Mouse (Mus musculus) kidney, embryonic 16.5 days (tissue): ENCODE measurements around the gene Cep83. TPM values are rescaled to one million over a fixed set of nuclear protein-coding genes. Genes with fewer than 3 reads are reported as not detected.

ENCODE experiments used
- ATAC-seq: fragments of 200-750 bp; cut with Nextera tagmentation; 2 replicates; pipeline ENCODE4 v1.8.0; 2017; ENCODE audit warnings: moderate TSS enrichment; ENCODE audit not compliant: low FRiP score, low TSS enrichment
- H3K27ac ChIP-seq: fragments of 300-500 bp; sonication (generic); 2 replicates; pipeline ENCODE4 v1.5.1; 2014; ENCODE audit warnings: low read length
- H3K27me3 ChIP-seq: fragments of 300-500 bp; sonication (generic); 2 replicates; pipeline ENCODE4 v1.6.1; 2014; ENCODE audit warnings: low read length, control low read depth, mixed read lengths; ENCODE audit not compliant: insufficient read depth
- H3K36me3 ChIP-seq: fragments of 300-500 bp; sonication (generic); 2 replicates; pipeline ENCODE4 v1.6.1; 2014; ENCODE audit warnings: low read length, control low read depth, mixed read lengths; ENCODE audit not compliant: insufficient read depth
- H3K4me1 ChIP-seq: fragments of 300-500 bp; sonication (generic); 2 replicates; pipeline ENCODE4 v1.6.1; 2014; ENCODE audit warnings: low read length, control low read depth, mixed read lengths; ENCODE audit not compliant: insufficient read depth
- H3K4me2 ChIP-seq: fragments of 300-500 bp; sonication (generic); replicated peaks from 2 replicates; pipeline ENCODE4 v1.6.1; 2014; ENCODE audit warnings: low read depth, low read length
- H3K4me3 ChIP-seq: fragments of 300-500 bp; sonication (generic); 2 replicates; pipeline ENCODE4 v1.5.1; 2014; ENCODE audit warnings: mild to moderate bottlenecking, low read length
- H3K9ac ChIP-seq: fragments of 300-500 bp; sonication (generic); replicated peaks from 2 replicates; pipeline ENCODE4 v1.6.1; 2014; ENCODE audit warnings: low read length
- H3K9me3 ChIP-seq: fragments of 300-500 bp; sonication (generic); 2 replicates; pipeline ENCODE4 v1.6.1; 2016; ENCODE audit warnings: low read length, control low read depth
- WGBS: fragments of 180-500 bp; shearing (Covaris S2); extraction: QIAGEN DNeasy Blood & Tissue Kit; methylation state at CpG from one replicate; pipeline ENCODE4 v1.1.7; 2014; 5-methylcytosine and 5-hydroxymethylcytosine counted together
- polyA plus RNA-seq: library from polyadenylated mRNA; unstranded; fragments of >200 nt; fragmentation: Nextera tagmentation; extraction: Ambion mirVana; gene quantifications from 2 replicates; pipeline ENCODE4 v1.2.1, GENCODE M21; 2015

Gene Cep83
- polyA plus RNA-seq, result 12.9 and 14.6 TPM in 2 replicates

DNA sequence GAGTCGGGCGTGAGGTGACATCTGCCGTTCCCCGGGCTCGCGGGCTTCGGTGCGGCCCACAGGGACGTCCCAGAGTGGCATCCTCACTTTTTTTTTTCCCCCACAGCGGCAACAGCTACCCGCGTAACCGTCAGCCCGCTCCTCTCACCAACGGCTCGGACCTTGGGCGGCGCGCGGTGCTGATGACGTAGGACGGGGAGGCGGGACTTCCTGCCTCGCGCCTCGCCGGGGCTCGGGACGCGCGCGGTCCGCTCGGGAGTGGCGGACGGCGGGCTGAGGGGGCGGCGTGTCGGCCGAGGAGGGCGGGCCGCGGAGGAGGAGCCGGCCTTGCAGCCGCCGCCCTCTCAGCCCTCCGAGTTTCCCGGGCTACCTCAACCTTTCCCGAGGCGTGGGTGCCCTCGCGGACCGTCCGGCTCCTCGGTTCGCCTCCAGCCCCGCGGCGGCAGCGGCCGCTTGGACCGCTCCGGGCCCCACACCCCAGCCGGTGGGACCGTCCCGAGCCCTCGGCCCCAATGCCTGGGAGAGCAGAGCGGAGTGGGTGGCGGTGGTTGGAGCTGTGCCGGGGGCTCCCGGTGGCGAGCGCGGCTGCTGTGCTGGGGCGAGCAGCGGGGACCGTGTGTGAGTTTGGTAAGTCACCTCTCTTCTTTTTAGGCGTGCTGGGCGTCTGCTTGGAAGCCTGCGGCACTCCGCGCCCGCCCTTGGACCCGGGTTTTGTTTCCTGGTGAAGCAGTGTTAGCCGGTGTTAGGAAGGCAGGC lies at the start of gene Cep83:
Cep83 (plus strand) TSS at position 235 of the 756 bp plus-strand sequence.
- Histone ChIP-seq H3K36me3 (no peaks in the 10 kb centered on the region), H3K27me3 (no peaks in the 10 kb centered on the region), H3K9me3 (peaks cover 5% of the 10 kb centered on the region; the same call in 1 of the 2 replicates), H3K4me3 (peak within 1 kb of the TSS; percentile 74), H3K9ac (peak within 1 kb of the TSS; percentile 95), H3K4me2 (peak within 1 kb of the TSS; percentile 88), H3K27ac (peak within 1 kb of the TSS; percentile 91), H3K4me1 (peaks cover 14% of the 10 kb centered on the region)
- WGBS, result under 1% methylated on average over 61 of the region's 86 CpGs
- ATAC-seq, result peak; percentile 98

GRCm38 (mm10) chr10:94639281-94639680 lies 49.2 kb upstream of the Cep83 start:
- WGBS, result 80% methylated on average over 5 of the region's 5 CpGs
- Histone ChIP-seq H3K9me3 (no peaks in the 10 kb centered on the region), H3K27me3 (no peaks in the 10 kb centered on the region), H3K4me2 (no peak overlapping the region), H3K4me3 (no peak overlapping the region), H3K36me3 (no peaks in the 10 kb centered on the region), H3K27ac (no peak overlapping the region), H3K9ac (no peak overlapping the region), H3K4me1 (no peaks in the 10 kb centered on the region)
- no peak for ATAC-seq

DNA sequence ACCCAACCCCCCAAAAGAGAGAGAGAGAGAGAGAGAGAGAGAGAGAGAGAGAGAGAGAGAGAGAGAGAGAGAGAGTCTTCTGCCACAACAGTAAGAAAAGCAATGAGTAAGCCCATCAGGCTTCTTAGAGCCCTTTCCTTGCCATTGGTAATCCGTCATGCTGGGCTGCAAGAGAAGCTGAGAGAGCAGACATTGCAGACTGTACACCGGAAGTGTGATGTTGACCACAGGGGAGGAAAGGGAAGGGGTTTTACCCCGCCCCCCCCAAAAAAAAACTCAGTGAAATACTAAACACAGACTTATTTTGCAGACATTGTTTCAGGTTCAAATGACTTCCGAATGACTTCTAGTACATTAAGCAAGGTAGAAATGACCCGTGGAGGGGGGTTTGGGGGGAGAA lies 48.4 kb upstream of the Cep83 start:
- H3K9ac ChIP-seq, result no peak overlapping the region
- H3K4me3 ChIP-seq, result no peak overlapping the region
- no peak overlapping the region for H3K27ac ChIP-seq
- WGBS, result 77% methylated on average over 5 of the region's 5 CpGs
- no peak for ATAC-seq
- H3K9me3 ChIP-seq, result no peaks in the 10 kb centered on the region
- H3K4me2 ChIP-seq, result no peak overlapping the region
- no peaks in the 10 kb centered on the region for H3K27me3 ChIP-seq
- no peaks in the 10 kb centered on the region for H3K4me1 ChIP-seq
- no peaks in the 10 kb centered on the region for H3K36me3 ChIP-seq

DNA sequence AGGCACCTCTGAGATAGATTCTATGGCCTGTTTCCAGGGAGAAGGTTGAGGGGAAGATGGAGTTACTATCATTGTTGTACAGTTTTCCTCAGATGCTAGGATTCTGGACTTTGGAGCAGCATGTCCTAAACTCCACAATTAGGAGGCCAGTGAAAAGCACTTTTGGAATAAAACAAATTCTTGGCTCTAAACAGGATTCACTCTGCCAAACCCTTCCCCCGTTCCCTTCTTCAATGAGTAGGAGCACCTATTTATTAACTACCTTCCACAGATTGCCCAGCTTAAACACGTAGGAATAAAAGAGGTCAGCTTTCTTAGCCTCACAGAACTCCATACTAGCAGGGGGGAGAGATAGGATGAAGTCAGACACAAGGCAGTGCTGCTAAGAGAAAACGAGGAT lies 24.4 kb upstream of the Cep83 start:
- H3K27ac ChIP-seq, result no peak overlapping the region
- ATAC-seq, result no peak
- H3K36me3 ChIP-seq, result no peaks in the 10 kb centered on the region
- H3K9me3 ChIP-seq, result no peaks in the 10 kb centered on the region
- no peak overlapping the region for H3K4me2 ChIP-seq
- no peak overlapping the region for H3K9ac ChIP-seq
- 72% methylated on average over 3 of the region's 3 CpGs for WGBS
- no peaks in the 10 kb centered on the region for H3K4me1 ChIP-seq
- no peaks in the 10 kb centered on the region for H3K27me3 ChIP-seq
- no peak overlapping the region for H3K4me3 ChIP-seq

GRCm38 (mm10) chr10:94664455-94664854 lies 24.0 kb upstream of the Cep83 start:
- no peaks in the 10 kb centered on the region for H3K36me3 ChIP-seq
- H3K27ac ChIP-seq, result no peak overlapping the region
- no peaks in the 10 kb centered on the region for H3K4me1 ChIP-seq
- no peak overlapping the region for H3K4me3 ChIP-seq
- H3K9ac ChIP-seq, result no peak overlapping the region
- no peaks in the 10 kb centered on the region for H3K27me3 ChIP-seq
- WGBS, result 94% methylated on average over 7 of the region's 7 CpGs
- H3K4me2 ChIP-seq, result no peak overlapping the region
- no peaks in the 10 kb centered on the region for H3K9me3 ChIP-seq
- no peak for ATAC-seq

DNA sequence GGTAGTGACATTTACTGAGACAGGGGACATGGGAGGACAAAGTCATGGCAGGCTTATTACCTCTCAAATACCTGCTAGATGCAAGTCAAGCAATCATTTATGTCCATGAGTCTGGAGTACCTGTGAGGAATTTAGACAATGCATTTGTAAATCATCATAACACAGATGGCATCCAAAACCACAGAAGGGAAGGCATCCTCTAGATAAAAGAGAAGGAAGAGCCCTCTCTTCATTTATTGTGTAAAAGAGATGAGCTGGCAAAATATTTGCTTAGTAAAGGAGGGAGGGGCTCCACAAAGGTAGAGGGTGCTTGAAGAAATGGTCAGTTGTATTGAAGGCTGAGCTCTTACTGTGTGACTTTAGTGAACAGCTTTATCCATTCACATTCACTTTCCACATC lies 20.3 kb upstream of the Cep83 start:
- Histone ChIP-seq H3K9me3 (no peaks in the 10 kb centered on the region), H3K9ac (no peak overlapping the region), H3K27me3 (no peaks in the 10 kb centered on the region), H3K4me1 (no peaks in the 10 kb centered on the region), H3K36me3 (no peaks in the 10 kb centered on the region), H3K4me3 (no peak overlapping the region), H3K27ac (no peak overlapping the region), H3K4me2 (no peak overlapping the region)
- ATAC-seq, result no peak

DNA sequence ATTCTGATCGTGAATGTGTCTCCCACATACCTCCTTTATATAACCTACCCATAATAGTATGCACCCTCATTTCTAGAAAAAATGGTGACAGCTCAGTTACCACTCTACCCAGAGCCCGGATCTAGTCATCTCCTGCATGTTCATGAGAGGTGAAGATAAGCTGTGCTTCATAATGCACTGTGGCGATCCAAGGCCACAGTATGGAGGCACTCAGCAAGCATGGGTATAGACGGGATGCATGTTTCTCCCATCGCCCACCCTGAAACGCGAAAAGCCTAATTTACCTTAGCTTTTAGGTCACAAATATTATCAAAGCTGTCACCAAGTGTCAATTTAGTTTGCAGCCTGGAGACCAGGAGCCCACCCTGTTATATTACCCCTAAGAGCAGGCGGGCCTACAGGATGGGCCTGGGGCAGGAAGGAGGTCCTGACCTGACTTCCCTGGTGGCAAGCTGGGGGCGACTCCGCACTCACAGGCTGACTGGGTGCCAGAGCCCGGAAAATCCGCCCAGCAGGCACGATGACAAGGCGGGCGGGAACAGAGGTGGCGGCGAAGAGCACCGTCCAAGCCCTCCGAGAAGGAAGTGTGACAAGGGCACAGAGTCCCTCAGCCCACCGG lies 544 bp upstream of the Cep83 start:
- Histone ChIP-seq H3K4me2 (peak overlapping the region; percentile 88), H3K9me3 (peaks cover 2% of the 10 kb centered on the region; the same call in 1 of the 2 replicates), H3K9ac (peak overlapping the region; percentile 95), H3K4me3 (peak overlapping the region; percentile 74), H3K27ac (peak overlapping the region; percentile 91), H3K27me3 (no peaks in the 10 kb centered on the region), H3K4me1 (peaks cover 14% of the 10 kb centered on the region), H3K36me3 (no peaks in the 10 kb centered on the region)
- 1% methylated on average over 20 of the region's 20 CpGs for WGBS
- peak; percentile 78 for ATAC-seq

- peak overlapping the region; percentile 95 for H3K9ac ChIP-seq
- H3K36me3 ChIP-seq, result 0 out of 2 replicates have a peak, but pooled peaks cover 2% of the 10 kb centered on the region
- no peaks in the 10 kb centered on the region for H3K27me3 ChIP-seq
- peak overlapping the region; percentile 88 for H3K4me2 ChIP-seq
- 0% methylated on average over 7 of the region's 7 CpGs for WGBS
- peak overlapping the region; percentile 80 for H3K27ac ChIP-seq
- H3K4me1 ChIP-seq, result peaks cover 14% of the 10 kb centered on the region
- H3K4me3 ChIP-seq, result peak overlapping the region; percentile 74
- H3K9me3 ChIP-seq, result peaks cover 5% of the 10 kb centered on the region; the same call in 1 of the 2 replicates
- ATAC-seq, result peak; percentile 33
Measured at GRCm38 (mm10) chr10:94689176-94689510, 689 bp downstream of the Cep83 start.

GRCm38 (mm10) chr10:94690376-94690775 lies 1.9 kb downstream of the Cep83 start:
- Histone ChIP-seq H3K27me3 (no peaks in the 10 kb centered on the region), H3K9me3 (peaks cover 9% of the 10 kb centered on the region), H3K36me3 (0 out of 2 replicates have a peak, but pooled peaks cover 2% of the 10 kb centered on the region), H3K27ac (no peak overlapping the region), H3K4me3 (no peak overlapping the region), H3K9ac (no peak overlapping the region), H3K4me2 (0 out of 2 replicates have a peak overlapping the region, but pooled peaks have one; percentile 3), H3K4me1 (peaks cover 14% of the 10 kb centered on the region)
- no peak for ATAC-seq
- WGBS, result 72% methylated on average over 1 of the region's 1 CpGs

DNA sequence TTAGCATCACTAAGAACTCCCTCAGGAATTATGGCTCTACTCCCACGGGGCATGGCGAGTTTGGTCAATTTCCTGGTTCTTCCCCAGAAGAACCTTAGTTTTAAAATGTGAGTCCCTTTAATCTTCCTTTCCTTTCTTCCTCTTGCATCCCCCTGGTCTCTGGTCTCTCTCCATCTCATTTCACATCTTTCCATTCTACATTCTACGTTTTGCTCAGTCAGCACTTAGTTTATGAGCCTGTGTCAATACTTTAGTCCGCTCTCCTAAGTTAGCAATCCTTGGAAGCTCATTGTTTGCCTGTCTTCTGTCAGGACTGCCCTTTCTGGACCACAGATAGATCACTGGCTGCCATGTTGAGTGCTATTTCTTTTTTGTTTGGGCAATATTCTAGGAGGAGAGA lies 3.7 kb downstream of the Cep83 start:
- H3K4me1 ChIP-seq, result peaks cover 14% of the 10 kb centered on the region
- no peak for ATAC-seq
- H3K4me2 ChIP-seq, result no peak overlapping the region
- no peaks in the 10 kb centered on the region for H3K27me3 ChIP-seq
- no peak overlapping the region for H3K27ac ChIP-seq
- H3K9ac ChIP-seq, result no peak overlapping the region
- WGBS, result 84% methylated on average over 4 of the region's 4 CpGs
- peaks cover 9% of the 10 kb centered on the region for H3K9me3 ChIP-seq
- H3K36me3 ChIP-seq, result 0 out of 2 replicates have a peak, but pooled peaks cover 2% of the 10 kb centered on the region
- no peak overlapping the region for H3K4me3 ChIP-seq
